Mouse (Mus musculus) heart, adult 2 months (tissue): ENCODE data around the gene Dennd2d.

ENCODE experiments used
- CTCF ChIP-seq: fragments of 200-600 bp; IDR thresholded peaks from 2 replicates; pipeline ENCODE4 v1.8.1; 2022; ENCODE audit warnings: antibody characterized with exemption, mild to moderate bottlenecking, moderate library complexity
- EP300 ChIP-seq: fragments of 200-500 bp; IDR thresholded peaks from 2 replicates; pipeline ENCODE4 v1.6.1; 2011; ENCODE audit warnings: low read depth, low read length, control low read depth; ENCODE audit not compliant: insufficient read depth
- POLR2A ChIP-seq: fragments of 200-500 bp; IDR thresholded peaks from 2 replicates; pipeline ENCODE4 v1.6.1; 2011; ENCODE audit warnings: mild to moderate bottlenecking, low read depth, low read length, control low read depth; ENCODE audit not compliant: insufficient read depth

GRCm38 (mm10) chr3:106522730-106523129 is 40.5 kb downstream of the Dennd2d start:
- TF ChIP-seq POLR2A (no peak), EP300 (no peak), CTCF (no peak)
